Mouse (Mus musculus) small intestine, adult 10 weeks (tissue): Measurements from ENCODE around the gene Slxl1. TPM values are rescaled to one million over a fixed set of nuclear protein-coding genes. Genes with fewer than 3 reads are reported as not detected.

Source experiments
- polyA plus RNA-seq: library from polyadenylated mRNA; stranded (reverse); fragments of 350-450 nt; fragmentation: Illumina TruSeq; extraction: RNeasy Lipid Tissue Mini Kit (QIAGEN cat#74804); gene quantifications from one replicate; pipeline ENCODE4 v1.2.3, GENCODE M21; 2014; ENCODE audit warnings: low replicate concordance

The Slxl1 gene
- polyA plus RNA-seq = not detected

GRCm38 (mm10) chrX:55226576-55226975 is at the start of gene Slxl1:
Gene Slxl1 (plus strand): TSS chrX:55226876.

